Mouse (Mus musculus): ENCODE data around the gene Best2. TPM values are rescaled to one million over a fixed set of nuclear protein-coding genes. Genes with fewer than 3 reads are reported as not detected.

Gene Best2
- total and polyA plus RNA-seq, 3 experiments: 0.04 to 0.13 TPM; not detected in 1

DNA sequence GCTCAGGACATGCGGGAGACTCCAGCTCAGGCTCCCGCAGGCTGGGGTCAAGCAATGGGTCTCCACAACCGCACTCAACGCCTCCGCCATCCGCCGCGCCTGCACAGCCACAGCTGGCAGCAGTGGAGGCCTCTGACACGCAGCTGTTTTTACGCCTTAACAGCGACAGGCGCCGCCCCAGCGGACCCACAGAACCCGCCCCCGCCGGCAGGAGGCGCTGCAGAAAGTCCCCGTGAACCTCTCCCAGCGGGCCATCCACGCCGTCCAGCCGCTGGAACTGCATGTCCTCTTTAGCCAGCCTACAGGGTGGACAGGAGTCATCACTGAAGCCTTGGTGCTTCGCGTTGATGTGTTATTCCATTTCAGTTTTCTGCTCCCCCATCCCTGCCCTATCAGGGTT, 6.6 kb downstream of the Best2 start:
- Histone ChIP-seq H3K79me2 (ENCODE audit: control insufficient read depth, insufficient read depth, low read length, poor library complexity) (no peaks in the 10 kb centered on the region), H3K27ac (ENCODE audit: control insufficient read depth, low read depth, low read length) (no peak overlapping the region), H3K9ac (ENCODE audit: control insufficient read depth, low read depth, low read length, poor library complexity, severe bottlenecking) (no peak overlapping the region), H3K9me3 (replicated peaks; ENCODE audit: insufficient read depth, low read length) (no peaks in the 10 kb centered on the region), H3K36me3 (ENCODE audit: control insufficient read depth in 1 of 2, insufficient read depth in 2 of 2, low read length in 2 of 2) (no peaks in the 10 kb centered on the region), H3K4me1 (ENCODE audit: control insufficient read depth in 1 of 2, insufficient read depth in 2 of 2, low read length in 2 of 2) (no peaks in the 10 kb centered on the region), H3K27me3 (ENCODE audit: control insufficient read depth in 1 of 2, insufficient read depth in 2 of 2, low read length in 2 of 2) (no peaks in the 10 kb centered on the region), H3K4me3 (ENCODE audit: control insufficient read depth in 1 of 2, insufficient read depth in 1 of 2, low read depth in 2 of 2, low read length in 2 of 2) (no peak overlapping the region)
- TF ChIP-seq TBP (IDR thresholded peaks at IDR 0.05; ENCODE audit: low read depth, low read length) (no peak), KAT2A (conservative IDR thresholded peaks at IDR 0.05; ENCODE audit: low read depth, low read length) (no peak), ZKSCAN1 (IDR thresholded peaks at IDR 0.05; ENCODE audit: low read depth, low read length) (no peak), EP300 (IDR thresholded peaks at IDR 0.05; ENCODE audit: low read depth in 1 of 2, low read length in 2 of 2) (no peak), CHD1 (IDR thresholded peaks at IDR 0.05; ENCODE audit: low read depth, low read length) (no peak), SIN3A (IDR thresholded peaks at IDR 0.05; ENCODE audit: low read length) (no peak), MYC (IDR thresholded peaks at IDR 0.05; ENCODE audit: low read depth, low read length) (no peak), USF2 (IDR thresholded peaks at IDR 0.05; ENCODE audit: borderline replicate concordance in 1 of 2, insufficient read depth in 1 of 2, low read depth in 1 of 2, low read length in 2 of 2) (no peak), MAFK (IDR thresholded peaks at IDR 0.05; ENCODE audit: borderline replicate concordance, low read depth, low read length) (no peak), ZC3H11A (IDR thresholded peaks at IDR 0.05; ENCODE audit: low read depth, low read length) (no peak), RCOR1 (IDR thresholded peaks at IDR 0.05; ENCODE audit: low read depth, low read length) (no peak), JUND (IDR thresholded peaks at IDR 0.05; ENCODE audit: low read depth, low read length) (no peak), USF1 (IDR thresholded peaks at IDR 0.05; ENCODE audit: low read depth, low read length) (no peak), NELFE (IDR thresholded peaks at IDR 0.05; ENCODE audit: low read depth, low read length) (no peak)
- DNase-seq (ENCODE audit: low read depth, low spot score): no peak

DNA sequence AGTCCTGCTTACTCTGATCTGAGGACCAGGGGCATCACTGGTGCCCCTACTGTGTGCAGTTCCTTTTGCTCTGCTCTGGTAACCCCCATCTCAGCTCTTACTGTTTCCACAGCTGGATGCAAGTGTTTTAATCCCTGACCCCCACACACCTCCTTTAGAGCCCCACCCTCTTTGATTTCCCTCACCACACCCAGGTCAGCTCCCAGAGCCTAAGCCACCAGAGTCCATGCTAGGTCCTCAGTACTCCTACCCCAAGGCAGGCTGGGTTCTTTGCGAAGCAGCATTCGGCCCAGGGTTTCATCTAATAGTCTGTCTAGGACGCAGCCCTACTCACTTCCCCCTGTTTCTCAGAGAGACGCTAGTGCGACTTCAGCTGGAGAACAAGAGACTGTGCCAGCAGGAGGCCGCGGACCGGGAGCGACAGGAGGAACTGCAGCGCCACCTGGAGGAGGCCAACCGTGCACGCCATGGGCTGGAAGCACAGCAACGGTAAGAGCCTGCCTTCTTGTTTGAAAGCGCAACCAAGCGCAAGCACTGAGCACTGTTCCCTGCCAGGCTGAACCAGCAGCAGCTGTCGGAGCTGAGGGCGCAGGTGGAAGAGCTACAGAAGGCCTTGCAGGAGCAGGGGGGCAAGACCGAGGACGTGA, 16.6 kb downstream of the Best2 start:
- Histone ChIP-seq H3K79me2 (ENCODE audit: control insufficient read depth, insufficient read depth, low read length, poor library complexity) (no peaks in the 10 kb centered on the region), H3K36me3 (ENCODE audit: control insufficient read depth in 1 of 2, insufficient read depth in 2 of 2, low read length in 2 of 2) (no peaks in the 10 kb centered on the region), H3K4me3 (ENCODE audit: control insufficient read depth in 1 of 2, insufficient read depth in 1 of 2, low read depth in 2 of 2, low read length in 2 of 2) (no peak overlapping the region; a peak in 1 of 4 replicates), H3K4me1 (ENCODE audit: control insufficient read depth in 1 of 2, insufficient read depth in 2 of 2, low read length in 2 of 2) (peaks cover 0 to 5% of the 10 kb centered on the region in 2 experiments; a peak in 1 of 4 replicates), H3K9ac (ENCODE audit: control insufficient read depth, low read depth, low read length, poor library complexity, severe bottlenecking) (peak overlapping the region; percentile 35), H3K9me3 (replicated peaks; ENCODE audit: insufficient read depth, low read length) (no peaks in the 10 kb centered on the region), H3K27ac (ENCODE audit: control insufficient read depth, low read depth, low read length) (no peak overlapping the region; the same call in 1 of the 2 replicates), H3K27me3 (ENCODE audit: control insufficient read depth in 1 of 2, insufficient read depth in 2 of 2, low read length in 2 of 2) (no peaks in the 10 kb centered on the region)
- peak; percentile 97 for DNase-seq (ENCODE audit: low read depth, low spot score)
- TF ChIP-seq POLR2A (IDR thresholded peaks at IDR 0.05; ENCODE audit: control insufficient read depth in 1 of 2, insufficient read depth in 1 of 2, low read depth in 1 of 2, low read length in 2 of 2, poor library complexity in 1 of 2) (no peak), ZMIZ1 (IDR thresholded peaks at IDR 0.05; ENCODE audit: low read depth, low read length) (0 out of 2 replicates have a peak, but pooled peaks have one; percentile 47), CTCF (IDR thresholded peaks at IDR 0.05 in 2 of 3, conservative IDR thresholded peaks at IDR 0.05 in 1 of 3; ENCODE audit: control insufficient read depth in 1 of 3, insufficient read depth in 1 of 3, low read depth in 2 of 3, low read length in 3 of 3, poor library complexity in 1 of 3, severe bottlenecking in 1 of 3) (peak in 2 of 3 experiments; percentile 83 to 97), RCOR1 (IDR thresholded peaks at IDR 0.05; ENCODE audit: low read depth, low read length) (peak; percentile 43; the same call in 1 of the 2 replicates), TAL1 (IDR thresholded peaks at IDR 0.05; ENCODE audit: low read length) (no peak), TCF12 (IDR thresholded peaks at IDR 0.05; ENCODE audit: low read depth, low read length) (peak; percentile 43; the same call in 1 of the 2 replicates), MAFK (IDR thresholded peaks at IDR 0.05; ENCODE audit: borderline replicate concordance, low read depth, low read length) (no peak), MEF2A (IDR thresholded peaks at IDR 0.05; ENCODE audit: extremely low read depth, insufficient replicate concordance, low read depth, low read length, poor library complexity, severe bottlenecking) (no peak), NELFE (IDR thresholded peaks at IDR 0.05; ENCODE audit: low read depth, low read length) (no peak), ETS1 (IDR thresholded peaks at IDR 0.05; ENCODE audit: low read depth, low read length) (peak; percentile 64; the same call in 1 of the 2 replicates), SIN3A (IDR thresholded peaks at IDR 0.05; ENCODE audit: low read length) (peak; percentile 81), MYB (IDR thresholded peaks at IDR 0.05; ENCODE audit: low read depth, low read length) (no peak), EP300 (IDR thresholded peaks at IDR 0.05; ENCODE audit: low read depth in 1 of 2, low read length in 2 of 2) (no peak), MXI1 (IDR thresholded peaks at IDR 0.05; ENCODE audit: low read depth, low read length) (peak; percentile 80), CHD2 (IDR thresholded peaks at IDR 0.05; ENCODE audit: low read length) (no peak), JUND (IDR thresholded peaks at IDR 0.05; ENCODE audit: low read depth, low read length) (0 out of 2 replicates have a peak, but pooled peaks have one; percentile 19), KAT2A (conservative IDR thresholded peaks at IDR 0.05; ENCODE audit: low read depth, low read length) (no peak), GABPA (IDR thresholded peaks at IDR 0.05; ENCODE audit: low read depth, low read length) (no peak), RAD21 (IDR thresholded peaks at IDR 0.05; ENCODE audit: low read depth, low read length) (peak; percentile 82), ZC3H11A (IDR thresholded peaks at IDR 0.05; ENCODE audit: low read depth, low read length) (peak; percentile 68), GATA1 (IDR thresholded peaks at IDR 0.05; ENCODE audit: low read depth, low read length) (no peak), USF2 (IDR thresholded peaks at IDR 0.05; ENCODE audit: borderline replicate concordance in 1 of 2, insufficient read depth in 1 of 2, low read depth in 1 of 2, low read length in 2 of 2) (no peak), HCFC1 (IDR thresholded peaks at IDR 0.05; ENCODE audit: low read depth, low read length) (peak; percentile 70), ZKSCAN1 (IDR thresholded peaks at IDR 0.05; ENCODE audit: low read depth, low read length) (peak; percentile 36; the same call in 1 of the 2 replicates), MYC (IDR thresholded peaks at IDR 0.05; ENCODE audit: low read depth, low read length) (peak; percentile 64; the same call in 1 of the 2 replicates)

All from MEL (cell line).